Mouse (Mus musculus) hematopoietic stem cell, adult 5-6 weeks (primary cell): ENCODE data around the gene Vmn2r20. TPM values are rescaled to one million over a fixed set of nuclear protein-coding genes. Genes with fewer than 3 reads are reported as not detected.
"Not testable (repeated sequence)": the region's sequence is repeated elsewhere in the genome, so short reads cannot be mapped to it uniquely, and the experiment has no call there.

Source experiments
- ATAC-seq, 2 experiments: fragments of 125-278 bp in 1 of 2; replicated peaks in 1 of 2; 2 replicates each; pipeline ENCODE4 v1.8.0; 2016 to 2017; ENCODE audit warnings: inconsistent platforms in 2 of 2, mild to moderate bottlenecking in 2 of 2, moderate number of reproducible peaks in 2 of 2, low read depth in 1 of 2, moderate TSS enrichment in 1 of 2; ENCODE audit not compliant: low FRiP score in 2 of 2, poor library complexity in 2 of 2, severe bottlenecking in 2 of 2, insufficient read depth in 1 of 2, low TSS enrichment in 1 of 2
- total RNA-seq: library from RNA; stranded (forward); fragments of 172-1452, 232-1000 nt; gene quantifications from 2 replicates; pipeline ENCODE4 v1.2.3, GENCODE M21; 2017

The Vmn2r20 gene
- total RNA-seq = not detected in 2 replicates

DNA sequence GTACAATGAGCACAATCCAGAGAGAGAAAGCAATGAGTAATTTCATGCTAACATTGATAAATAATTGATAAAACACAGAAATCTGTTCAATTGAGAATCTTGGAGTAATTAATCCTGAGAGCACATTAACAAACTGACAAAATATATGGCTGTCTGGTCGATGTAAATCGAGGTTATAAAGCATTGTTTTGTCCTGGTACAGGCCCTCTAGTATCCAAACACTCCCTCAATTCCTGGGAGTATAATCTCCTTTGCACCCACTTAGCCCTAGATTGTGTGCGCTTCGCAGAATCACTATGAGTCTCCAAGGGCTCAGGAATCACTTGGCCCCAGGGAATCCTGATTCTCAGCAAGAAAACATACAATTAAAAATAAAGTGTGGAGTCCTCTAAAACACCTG is at the start of gene Vmn2r20:
Gene Vmn2r20, minus strand, starts transcription at position 101 of the 400 bp plus-strand sequence.
- not testable (repeated sequence) for ATAC-seq

DNA sequence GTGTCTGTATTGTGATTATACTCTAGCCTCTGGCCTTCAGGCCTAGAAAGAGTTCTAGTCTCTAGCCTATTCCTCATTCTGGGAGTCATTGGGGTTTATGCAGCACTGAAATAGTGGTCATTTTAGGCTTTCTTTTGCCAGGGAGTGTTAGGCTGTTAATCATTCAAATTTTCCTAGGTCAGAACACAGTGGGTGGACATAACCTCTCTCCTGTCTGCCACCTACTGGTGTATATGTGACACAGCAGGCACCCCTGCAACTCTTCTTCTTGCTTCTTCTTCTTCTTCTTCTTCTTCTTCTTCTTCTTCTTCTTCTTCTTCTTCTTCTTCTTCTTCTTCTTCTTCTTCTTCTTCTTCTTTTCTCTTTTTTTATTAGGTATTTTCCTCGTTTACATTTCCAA is 6.5 kb upstream of the Vmn2r20 start:
- ATAC-seq = peak; percentile 95 to 96; a peak in 3 of 4 replicates

DNA sequence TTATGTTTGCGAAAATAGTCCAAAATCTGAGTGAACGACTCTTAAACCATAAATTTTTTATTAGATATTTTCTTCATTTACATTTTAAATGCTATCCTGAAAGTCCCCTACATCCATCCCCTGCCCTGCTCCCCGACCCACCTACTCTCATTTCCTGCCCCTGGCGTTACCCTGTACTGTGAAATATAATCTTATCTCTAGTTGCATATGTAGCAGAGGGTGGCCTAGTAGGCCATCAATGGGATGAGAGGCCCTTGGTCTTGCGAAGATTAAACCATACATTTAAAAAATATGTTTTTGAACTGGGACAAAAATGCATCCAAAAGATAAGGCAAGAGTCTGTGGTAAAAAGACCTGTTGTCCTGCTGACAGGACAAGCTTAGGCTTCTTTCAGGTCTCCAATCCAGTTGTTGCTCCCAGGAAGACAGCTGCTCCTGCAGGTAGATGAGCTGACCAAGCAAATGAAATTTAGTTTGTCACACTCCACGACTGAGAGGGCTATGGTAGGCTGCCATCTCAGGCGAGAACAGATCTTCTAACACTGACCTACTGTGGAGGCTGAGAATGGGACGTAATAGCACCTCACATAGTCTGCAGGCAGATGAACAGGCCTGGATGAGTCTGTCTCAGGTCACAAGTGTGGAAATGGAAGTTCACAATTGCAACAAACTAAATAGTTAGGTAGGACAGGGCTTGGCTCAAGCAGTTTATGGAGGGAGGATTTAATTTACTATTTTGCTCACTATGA is 10.8 kb downstream of the Vmn2r20 start:
- ATAC-seq = not testable (repeated sequence)

DNA sequence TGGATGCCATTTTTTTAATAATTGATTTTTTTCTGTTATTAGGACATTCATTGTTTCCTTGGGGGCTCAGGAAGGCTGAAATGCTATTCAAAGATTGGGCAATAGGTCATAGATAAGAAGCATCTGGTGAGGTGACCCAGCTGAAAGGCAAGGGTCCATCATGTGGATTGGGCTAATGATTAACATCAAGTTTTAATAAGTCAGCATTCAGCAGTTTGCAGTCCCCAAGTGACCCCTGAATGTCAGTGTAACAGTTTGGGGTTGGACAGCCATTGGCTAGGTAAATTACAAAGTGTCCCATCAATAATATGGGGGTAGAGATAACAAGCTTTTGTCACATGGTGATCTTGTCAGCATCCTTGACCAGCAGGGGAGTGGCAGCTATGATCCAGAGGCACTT is 29.1 kb downstream of the Vmn2r20 start:
- not testable (repeated sequence) for ATAC-seq

GRCm38 (mm10) chr6:123346141-123346540 is 71.8 kb downstream of the Vmn2r20 start:
- ATAC-seq = no peak

GRCm38 (mm10) chr6:123340093-123340492 is 77.8 kb downstream of the Vmn2r20 start:
- ATAC-seq = peak; percentile 84 to 89

- ATAC-seq = no peak
Observed at GRCm38 (mm10) chr6:123332503-123332902, 85.4 kb downstream of the Vmn2r20 start.

Other genes starting within 250 kb of the Vmn2r20 start
- gene Clec4b2, start 245.2 kb downstream of the Vmn2r20 start, total RNA-seq = 0.89 and 4.1 TPM in 2 replicates
- gene Clec4n, start 188.3 kb downstream of the Vmn2r20 start, total RNA-seq = 0.99 TPM in 1 of 2 replicates, not detected in the other
- 0.35 and 4.9 TPM in 2 replicates for gene Clec4d, start 156.0 kb downstream of the Vmn2r20 start, total RNA-seq
- 25.4 and 28.7 TPM in 2 replicates for gene Clec4e, start 128.2 kb downstream of the Vmn2r20 start, total RNA-seq
- gene Vmn2r19, start 109.8 kb downstream of the Vmn2r20 start, total RNA-seq = not detected in 2 replicates
- not detected in 2 replicates for gene Vmn2r21, start 115.3 kb upstream of the Vmn2r20 start, total RNA-seq
- gene Vmn2r22, start 232.6 kb upstream of the Vmn2r20 start, total RNA-seq = not detected in 2 replicates